Mouse (Mus musculus): ENCODE measurements around the gene Egf.

GRCm38 (mm10) chr3:129730426-129730825 lies 24.7 kb downstream of the Egf start:
- TF ChIP-seq GATA1 (IDR thresholded peaks at IDR 0.05; ENCODE audit: low read length) (no peak), TAL1 (IDR thresholded peaks at IDR 0.05; ENCODE audit: low read length) (no peak)

Measured in erythroblast, embryonic 14.5 days (primary cell).